Mouse (Mus musculus) Patski (cell line): ENCODE results near the gene Ppp2r3d. TPM values are rescaled to one million over a fixed set of nuclear protein-coding genes. Genes with fewer than 3 reads are reported as not detected.

Source experiments
- ATAC-seq: fragments of 100-300 bp; one replicate; pipeline ENCODE4 v1.8.0; 2021
- CTCF ChIA-PET: fragments of 350-600 bp; sonication (Branson Sonifier 250); formaldehyde crosslinking; loops from one replicate; lab custom pipeline; 2022; ENCODE audit warnings: inconsistent platforms; lab: Charles Lee
- POLR2A ChIA-PET: fragments of 350-600 bp; sonication (Branson Sonifier 250); formaldehyde crosslinking; loops from one replicate; lab custom pipeline; 2022; ENCODE audit warnings: antibody characterized with exemption, inconsistent platforms; lab: Charles Lee
- DNase-seq: peaks from one replicate; pipeline ENCODE4 v3.0.0-alpha.2; 2011; ENCODE audit warnings: low read depth, low spot score
- H3K27me3 ChIP-seq: fragments of 371-371 bp; one replicate; pipeline ENCODE4 v1.5.1; 2021
- CTCF ChIP-seq: fragments of 100-300 bp; IDR thresholded peaks from one replicate; pipeline ENCODE4 v1.5.1; 2021
- in situ Hi-C: fragments of 300-500 bp; cut with MboI; formaldehyde crosslinking; loops from 3 replicates; pipeline ENCODE4 v1.11.1; 2018; ENCODE audit warnings: low pct_unique_long_range_greater_than_20kb, mixed read lengths
- polyA plus RNA-seq: library from polyadenylated mRNA; unstranded; gene quantifications from one replicate; pipeline ENCODE4 v1.2.3, GENCODE M21; 2021

Ppp2r3d gene
- polyA plus RNA-seq, 1 experiment from 2014 or later, result 116 TPM

- ATAC-seq (peak; percentile 14), DNase-seq (no peak)
- POLR2A ChIA-PET, result no interaction called here
- TF ChIP-seq CTCF, result no peak
- CTCF ChIA-PET, result no interaction called here
- in situ Hi-C loops, result no loop called here
- H3K27me3 ChIP-seq, result peaks cover 3% of the 10 kb centered on the region
Observed at GRCm38 (mm10) chr9:124439403-124439847, 37.3 kb downstream of the Ppp2r3d start.

- peaks cover 3% of the 10 kb centered on the region for H3K27me3 ChIP-seq
- DNase-seq, result no peak
- ChIA-PET CTCF (no interaction called here), POLR2A (no interaction called here)
- TF ChIP-seq CTCF, result no peak
- in situ Hi-C loops, result no loop called here
- no peak for ATAC-seq
Observed at GRCm38 (mm10) chr9:124438686-124439346, 37.9 kb downstream of the Ppp2r3d start.

- in situ Hi-C loops, result no loop called here
- peaks cover 8% of the 10 kb centered on the region for H3K27me3 ChIP-seq
- ATAC-seq, result peak; percentile 6
- TF ChIP-seq CTCF, result no peak
- ChIA-PET POLR2A (no interaction called here), CTCF (no interaction called here)
- peak; percentile 50 for DNase-seq
Observed at GRCm38 (mm10) chr9:124425411-124425885, 51.2 kb downstream of the Ppp2r3d start.

DNA sequence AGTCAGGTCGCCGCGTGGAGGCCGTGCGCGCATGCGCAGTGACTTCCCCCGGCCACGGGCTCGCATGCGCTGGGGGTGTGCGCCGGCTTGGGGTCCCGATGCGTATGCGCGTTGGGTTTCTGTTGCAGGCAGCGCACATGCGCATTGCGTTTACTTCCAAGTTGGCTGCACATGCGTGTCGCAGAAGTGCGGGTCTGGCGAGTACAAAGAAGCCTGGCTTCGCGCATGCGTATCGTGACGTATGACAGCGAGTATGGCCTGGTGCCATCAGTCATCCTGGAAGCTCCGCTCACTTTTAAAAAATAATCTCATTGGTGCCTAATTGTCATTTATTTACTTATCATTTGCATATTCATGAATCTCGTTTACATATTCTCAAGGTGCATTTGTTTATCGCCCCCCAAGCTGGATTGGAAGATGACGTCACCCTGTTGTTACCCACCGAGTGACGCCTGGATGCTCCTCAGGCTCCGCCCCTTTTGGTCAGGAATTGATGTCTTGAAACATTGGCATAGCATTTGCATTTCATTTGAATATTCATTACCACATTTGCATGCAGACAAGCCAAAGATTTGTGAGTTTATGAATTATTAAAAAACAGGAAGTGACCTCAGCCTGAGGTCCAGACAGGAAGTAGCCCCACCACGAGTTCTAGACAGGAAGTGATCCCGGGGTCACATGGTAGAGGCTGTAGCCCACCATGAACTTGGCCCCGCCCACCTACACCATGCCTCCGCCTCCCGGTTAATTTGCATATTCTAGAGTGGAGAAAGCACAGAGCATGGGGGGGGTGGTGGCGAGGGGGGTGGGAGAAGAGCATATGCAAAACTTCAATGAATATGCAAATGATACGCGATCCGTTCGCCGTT is 51.9 kb downstream of the Ppp2r3d start:
- ChIA-PET CTCF (no interaction called here), POLR2A (no interaction called here)
- DNase-seq, result peak; percentile 96
- in situ Hi-C loops, result no loop called here
- TF ChIP-seq CTCF, result no peak
- ATAC-seq, result peak; percentile 23
- H3K27me3 ChIP-seq, result peaks cover 7% of the 10 kb centered on the region

GRCm38 (mm10) chr9:124424292-124424541 is 52.5 kb downstream of the Ppp2r3d start:
- no peak for ATAC-seq
- H3K27me3 ChIP-seq, result peaks cover 4% of the 10 kb centered on the region
- ChIA-PET POLR2A (no interaction called here), CTCF (no interaction called here)
- no peak for DNase-seq
- in situ Hi-C loops, result no loop called here
- TF ChIP-seq CTCF, result no peak

GRCm38 (mm10) chr9:124423552-124424291 is 53.0 kb downstream of the Ppp2r3d start:
- DNase-seq (peak; percentile 88), ATAC-seq (peak; percentile 64)
- CTCF ChIA-PET, result no interaction called here
- in situ Hi-C loops, result no loop called here
- H3K27me3 ChIP-seq, result no peaks in the 10 kb centered on the region
- no peak for TF ChIP-seq CTCF
- POLR2A ChIA-PET, result no interaction called here

GRCm38 (mm10) chr9:124422900-124423551 is 53.7 kb downstream of the Ppp2r3d start:
- peak; percentile 49 for ATAC-seq
- in situ Hi-C loops, result no loop called here
- CTCF ChIA-PET, result no interaction called here
- DNase-seq, result peak; percentile 87
- TF ChIP-seq CTCF, result no peak
- POLR2A ChIA-PET, result no interaction called here
- no peaks in the 10 kb centered on the region for H3K27me3 ChIP-seq

DNA sequence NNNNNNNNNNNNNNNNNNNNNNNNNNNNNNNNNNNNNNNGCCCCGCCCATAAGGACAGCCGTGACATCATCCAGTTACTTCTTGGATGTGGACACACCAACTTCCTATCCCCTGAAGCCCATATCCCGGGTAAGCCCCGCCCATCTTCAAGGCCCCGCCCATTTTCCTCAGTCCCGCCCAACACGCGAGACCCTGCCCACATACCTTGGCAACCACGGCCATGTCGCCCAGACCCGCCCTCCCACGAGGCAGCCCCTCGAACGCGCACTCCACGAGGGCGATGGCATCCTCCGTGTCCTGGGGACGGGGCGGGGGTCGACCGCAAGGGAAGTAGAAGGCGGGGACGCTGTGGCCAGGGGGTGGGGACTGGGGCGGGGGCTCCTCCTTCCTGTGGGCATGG is 54.3 kb downstream of the Ppp2r3d start:
- POLR2A ChIA-PET, result no interaction called here

DNA sequence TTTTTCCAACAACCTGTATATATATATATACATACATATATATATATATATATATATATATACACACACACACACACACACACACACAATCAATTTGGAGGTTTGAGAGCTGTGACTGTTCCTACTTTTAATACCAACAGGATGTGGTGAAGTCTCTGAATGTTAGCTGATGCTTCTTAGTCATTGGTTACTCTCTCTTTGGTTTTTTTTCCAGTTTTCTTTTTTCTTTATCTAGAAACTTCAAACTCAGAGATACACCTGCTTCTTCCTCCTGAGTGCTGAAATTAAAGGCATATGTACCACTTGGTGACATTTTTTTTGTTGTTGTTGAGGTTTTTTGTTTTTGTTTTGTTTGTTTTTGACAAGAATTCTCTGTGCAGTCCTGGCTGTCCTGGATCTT is 63.8 kb downstream of the Ppp2r3d start:
- ATAC-seq, result no peak
- in situ Hi-C loops, result loop anchor here (5.0 kb wide), 1 partner anchor 66 kb away; no protein-coding TSS in a partner anchor
- no peak for DNase-seq
- no peak for TF ChIP-seq CTCF
- CTCF ChIA-PET, result interaction anchor here (0.9 to 1.2 kb wide), 3 partner anchors 57 to 64 kb away, joined by 3 to 4 read pairs (median 3); no protein-coding TSS in a partner anchor
- POLR2A ChIA-PET, result no interaction called here
- no peaks in the 10 kb centered on the region for H3K27me3 ChIP-seq

More for the DNA sequence above, 54.3 kb downstream of the Ppp2r3d start:
- no peaks in the 10 kb centered on the region for H3K27me3 ChIP-seq
- in situ Hi-C loops, result no loop called here
- peak; percentile 65 for DNase-seq
- CTCF ChIA-PET, result no interaction called here
- ATAC-seq, result peak; percentile 2
- TF ChIP-seq CTCF, result no peak

- no peak for DNase-seq
- no peaks in the 10 kb centered on the region for H3K27me3 ChIP-seq
- no peak for TF ChIP-seq CTCF
Observed at GRCm38 (mm10) chr9:124411553-124411952, 65.1 kb downstream of the Ppp2r3d start.

More at GRCm38 (mm10) chr9:124411553-124411952, 65.1 kb downstream of the Ppp2r3d start:
- ATAC-seq, result no peak
- ChIA-PET CTCF (interaction anchor here (1.2 kb wide), 1 partner anchor 63 kb away, joined by 3 read pairs; no protein-coding TSS in a partner anchor), POLR2A (no interaction called here)
- in situ Hi-C loops, result loop anchor here (5.0 kb wide), 1 partner anchor 64 kb away; no protein-coding TSS in a partner anchor
